Mouse (Mus musculus) limb, embryonic 11.5 days (tissue): ENCODE measurements at regions not wholly inside any gene's neighbourhood (a gene's known extent, or its start where the extent isn't known, plus 50 kb on each side); places are given as distances from the start of the nearest gene placed in this dataset.

Experiments used
- ATAC-seq: fragments of 200-750 bp; cut with Nextera tagmentation; 2 replicates; pipeline ENCODE4 v1.8.0; 2017; ENCODE audit warnings: low read depth; ENCODE audit not compliant: insufficient number of reproducible peaks, low FRiP score, low TSS enrichment
- DNase-seq: peaks from one replicate; pipeline ENCODE4 v3.0.0-alpha.2; 2015; ENCODE audit warnings: low spot score
- H3K27ac ChIP-seq: fragments of 300-500 bp; sonication (generic); replicated peaks from 2 replicates; pipeline ENCODE4 v1.5.1; 2014; ENCODE audit warnings: low read depth, mild to moderate bottlenecking, low read length
- H3K27me3 ChIP-seq: fragments of 300-500 bp; sonication (generic); 2 replicates; pipeline ENCODE4 v1.6.1; 2014; ENCODE audit warnings: mild to moderate bottlenecking, low read length, mixed read lengths; ENCODE audit not compliant: control insufficient read depth, insufficient read depth
- H3K36me3 ChIP-seq: fragments of 300-500 bp; sonication (generic); 2 replicates; pipeline ENCODE4 v1.6.1; 2014; ENCODE audit warnings: mild to moderate bottlenecking, low read length, moderate library complexity, mixed read lengths; ENCODE audit not compliant: control insufficient read depth, insufficient read depth
- H3K4me1 ChIP-seq: fragments of 300-500 bp; sonication (generic); 2 replicates; pipeline ENCODE4 v1.6.1; 2014; ENCODE audit warnings: low read length, mixed read lengths; ENCODE audit not compliant: control insufficient read depth, insufficient read depth
- H3K4me2 ChIP-seq: fragments of 300-500 bp; sonication (generic); 2 replicates; pipeline ENCODE4 v1.6.1; 2014; ENCODE audit warnings: low read depth, mild to moderate bottlenecking, moderate library complexity; ENCODE audit not compliant: severe bottlenecking
- H3K4me3 ChIP-seq: fragments of 300-500 bp; sonication (generic); 2 replicates; pipeline ENCODE4 v1.5.1; 2014; ENCODE audit warnings: low read depth, low read length
- H3K9ac ChIP-seq: fragments of 300-500 bp; sonication (generic); 2 replicates; pipeline ENCODE4 v1.6.1; 2014; ENCODE audit warnings: mild to moderate bottlenecking, low read length
- H3K9me3 ChIP-seq: fragments of 300-500 bp; sonication (generic); 2 replicates; pipeline ENCODE4 v1.6.1; 2016; ENCODE audit warnings: low read length; ENCODE audit not compliant: control insufficient read depth
- WGBS: fragments of 180-500 bp; shearing (Covaris S2); extraction: QIAGEN DNeasy Blood & Tissue Kit; methylation state at CpG from one replicate; pipeline ENCODE4 v1.1.7; 2014; 5-methylcytosine and 5-hydroxymethylcytosine counted together

DNA sequence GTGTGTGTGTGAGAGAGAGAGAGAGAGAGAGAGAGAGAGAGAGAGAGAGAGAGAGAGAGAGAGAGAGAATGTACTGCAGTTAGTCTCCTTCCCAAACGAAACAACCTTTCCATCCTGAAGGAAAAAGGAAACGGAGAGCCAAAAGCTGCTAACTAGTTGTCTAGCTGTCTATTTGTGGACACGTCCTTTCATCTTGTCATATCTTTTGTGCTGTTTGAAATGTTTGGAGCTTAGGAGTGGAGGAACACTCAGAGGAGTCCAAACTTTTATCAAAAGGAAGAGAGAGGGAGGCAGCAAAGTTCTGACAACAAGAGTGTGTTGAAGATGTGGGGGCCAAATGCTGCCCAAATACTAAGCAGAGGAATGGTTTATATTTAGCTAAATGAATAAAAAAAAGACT lies 246.6 kb downstream of the Tmem38b start:
- no peak overlapping the region for H3K9ac ChIP-seq
- 66% methylated on average over 3 of the region's 3 CpGs for WGBS
- no peak overlapping the region for H3K27ac ChIP-seq
- ATAC-seq, result no peak
- no peaks in the 10 kb centered on the region for H3K36me3 ChIP-seq
- no peak overlapping the region for H3K4me3 ChIP-seq
- H3K9me3 ChIP-seq, result no peaks in the 10 kb centered on the region
- DNase-seq, result no peak
- no peaks in the 10 kb centered on the region for H3K27me3 ChIP-seq
- no peaks in the 10 kb centered on the region for H3K4me1 ChIP-seq
- H3K4me2 ChIP-seq, result no peak overlapping the region

DNA sequence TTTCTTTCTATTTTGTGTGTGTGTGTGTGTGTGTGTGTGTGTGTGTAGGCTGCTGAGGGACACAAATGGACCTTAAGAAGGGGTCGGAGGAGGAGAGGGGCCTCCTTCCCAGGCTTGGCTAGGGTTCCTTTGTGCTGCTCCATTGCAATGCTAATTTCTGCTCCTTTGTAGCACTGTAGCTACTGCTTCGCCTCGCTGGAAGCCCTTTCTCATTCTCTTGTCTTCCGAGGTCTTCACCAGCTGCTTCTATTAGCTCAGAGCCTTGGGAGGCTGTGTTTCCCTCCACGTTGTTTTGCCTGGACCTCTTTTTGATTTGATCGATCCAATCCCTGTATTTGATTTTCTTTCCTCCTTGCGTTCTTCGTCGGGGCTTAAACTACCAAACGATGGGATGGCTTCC lies 247.1 kb downstream of the Tmem38b start:
- H3K27me3 ChIP-seq, result no peaks in the 10 kb centered on the region
- DNase-seq (no peak), ATAC-seq (no peak)
- no peak overlapping the region for H3K4me3 ChIP-seq
- no peak overlapping the region for H3K4me2 ChIP-seq
- no peak overlapping the region for H3K9ac ChIP-seq
- WGBS, result 30% methylated on average over 10 of the region's 10 CpGs
- no peaks in the 10 kb centered on the region for H3K4me1 ChIP-seq
- H3K27ac ChIP-seq, result no peak overlapping the region
- no peaks in the 10 kb centered on the region for H3K36me3 ChIP-seq
- no peaks in the 10 kb centered on the region for H3K9me3 ChIP-seq

DNA sequence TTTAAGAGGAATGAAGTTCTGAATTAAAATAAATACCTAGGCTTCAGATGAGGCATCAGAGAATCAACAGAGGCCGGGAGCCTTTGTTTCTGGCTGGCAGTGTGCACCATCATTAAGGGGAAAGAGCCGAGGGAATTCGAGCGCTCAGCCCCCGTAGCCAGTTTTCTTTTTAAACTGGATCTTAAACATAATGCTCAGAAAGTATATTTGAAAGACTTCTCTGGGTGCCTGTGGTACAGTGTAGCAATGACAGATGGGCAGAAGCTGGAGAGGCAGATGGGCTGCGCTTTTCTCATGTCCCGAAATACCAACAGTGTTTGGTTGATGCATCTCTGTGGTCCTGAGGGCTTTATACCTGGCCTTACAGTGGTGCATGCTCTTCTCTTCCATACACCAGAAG lies 247.6 kb downstream of the Tmem38b start:
- Histone ChIP-seq H3K27me3 (no peaks in the 10 kb centered on the region), H3K9me3 (no peaks in the 10 kb centered on the region), H3K36me3 (no peaks in the 10 kb centered on the region), H3K4me3 (no peak overlapping the region), H3K4me1 (no peaks in the 10 kb centered on the region), H3K9ac (no peak overlapping the region), H3K27ac (no peak overlapping the region), H3K4me2 (no peak overlapping the region)
- no peak for ATAC-seq
- 78% methylated on average over 7 of the region's 7 CpGs for WGBS
- DNase-seq, result no peak

DNA sequence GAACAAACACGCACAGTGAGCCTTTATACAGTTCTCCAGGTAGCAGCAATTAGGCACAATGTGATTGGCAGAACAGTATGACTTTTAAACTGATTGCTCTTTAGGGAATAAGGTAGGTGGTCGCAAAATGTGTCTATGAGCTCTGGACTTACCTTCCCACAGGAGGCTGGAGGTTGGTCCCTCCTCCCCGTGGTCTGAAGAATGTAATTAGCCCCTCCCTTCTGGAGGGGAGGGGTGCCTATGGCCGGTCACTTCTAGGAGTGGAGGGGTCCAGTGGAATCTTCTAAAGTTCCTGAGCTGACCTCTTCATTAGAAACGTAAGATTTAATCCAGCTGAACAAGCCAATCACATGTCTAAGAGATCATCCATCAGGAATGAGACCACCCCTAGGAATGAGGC lies 248.4 kb downstream of the Tmem38b start:
- H3K27ac ChIP-seq, result no peak overlapping the region
- no peak overlapping the region for H3K9ac ChIP-seq
- DNase-seq, result no peak
- H3K36me3 ChIP-seq, result no peaks in the 10 kb centered on the region
- H3K9me3 ChIP-seq, result no peaks in the 10 kb centered on the region
- WGBS, result 65% methylated on average over 5 of the region's 5 CpGs
- no peak overlapping the region for H3K4me3 ChIP-seq
- no peaks in the 10 kb centered on the region for H3K4me1 ChIP-seq
- no peaks in the 10 kb centered on the region for H3K27me3 ChIP-seq
- no peak for ATAC-seq
- H3K4me2 ChIP-seq, result no peak overlapping the region

DNA sequence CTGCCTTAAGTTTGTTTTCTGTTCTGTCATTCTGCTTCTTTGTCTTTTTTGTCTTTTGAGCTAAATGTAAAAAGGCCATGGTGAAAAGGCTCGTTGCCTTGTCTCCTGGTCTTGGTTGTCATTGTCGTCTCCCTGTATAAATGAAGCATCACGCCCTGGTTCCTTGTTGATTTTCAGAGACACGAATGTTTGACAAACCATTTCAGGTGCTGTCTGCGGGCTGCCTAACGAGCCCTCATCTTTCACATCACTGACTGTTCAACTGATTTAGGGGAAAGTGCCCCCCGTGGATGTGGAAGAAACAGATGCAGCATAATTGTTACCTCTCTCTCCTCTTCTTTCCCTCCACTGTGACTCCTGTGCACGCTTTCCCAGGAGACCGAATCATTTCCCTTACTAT lies 254.7 kb downstream of the Tmem38b start:
- H3K36me3 ChIP-seq, result no peaks in the 10 kb centered on the region
- no peak overlapping the region for H3K27ac ChIP-seq
- WGBS, result 68% methylated on average over 9 of the region's 9 CpGs
- DNase-seq, result no peak
- no peak for ATAC-seq
- no peak overlapping the region for H3K4me2 ChIP-seq
- H3K4me1 ChIP-seq, result no peaks in the 10 kb centered on the region
- H3K4me3 ChIP-seq, result no peak overlapping the region
- no peaks in the 10 kb centered on the region for H3K27me3 ChIP-seq
- no peak overlapping the region for H3K9ac ChIP-seq
- H3K9me3 ChIP-seq, result no peaks in the 10 kb centered on the region

DNA sequence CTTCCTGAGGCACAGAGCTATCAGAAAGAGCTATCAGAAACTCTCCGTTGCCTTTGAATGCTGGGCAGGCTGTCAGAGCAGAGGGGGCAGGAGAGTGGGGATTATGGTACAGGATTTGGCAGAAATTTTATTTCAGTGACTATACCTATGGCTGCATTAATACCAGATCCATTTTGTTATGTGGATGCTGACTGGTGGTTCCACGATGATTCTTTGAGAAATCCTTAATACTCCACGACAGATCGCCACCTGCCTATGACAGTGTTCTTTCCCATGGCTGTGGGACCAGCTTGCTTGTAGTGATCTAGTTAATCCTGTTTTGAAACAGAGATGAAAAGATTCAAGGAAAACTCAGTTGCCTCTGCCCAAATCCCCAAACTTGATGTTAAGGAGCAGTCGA lies 255.6 kb downstream of the Tmem38b start:
- Histone ChIP-seq H3K9ac (no peak overlapping the region), H3K36me3 (no peaks in the 10 kb centered on the region), H3K4me1 (no peaks in the 10 kb centered on the region), H3K4me2 (no peak overlapping the region), H3K27me3 (no peaks in the 10 kb centered on the region), H3K4me3 (no peak overlapping the region), H3K9me3 (no peaks in the 10 kb centered on the region), H3K27ac (no peak overlapping the region)
- no peak for DNase-seq
- no peak for ATAC-seq
- WGBS, result 91% methylated on average over 5 of the region's 5 CpGs

DNA sequence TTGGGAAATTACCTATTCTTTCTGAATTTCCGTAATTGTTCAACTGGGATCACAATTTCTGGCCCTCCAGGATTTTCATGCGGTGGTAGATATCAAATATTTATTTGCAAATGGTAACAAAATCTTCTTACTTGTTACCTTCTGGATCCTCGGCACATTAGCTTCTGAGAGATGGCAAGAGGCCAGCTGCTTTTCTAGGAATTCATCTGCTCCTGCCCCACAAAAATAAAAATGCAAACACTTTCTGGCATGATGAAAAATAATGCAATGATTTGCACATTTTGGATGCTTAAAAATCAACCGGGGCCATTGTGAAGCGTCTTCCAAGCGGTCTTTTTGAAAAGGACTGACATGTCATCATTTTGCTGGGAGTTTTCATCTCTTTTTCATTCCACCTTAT lies 258.9 kb downstream of the Tmem38b start:
- DNase-seq (no peak), ATAC-seq (no peak)
- no peaks in the 10 kb centered on the region for H3K4me1 ChIP-seq
- H3K9ac ChIP-seq, result no peak overlapping the region
- no peak overlapping the region for H3K4me2 ChIP-seq
- WGBS, result 95% methylated on average over 6 of the region's 6 CpGs
- H3K27ac ChIP-seq, result no peak overlapping the region
- no peaks in the 10 kb centered on the region for H3K36me3 ChIP-seq
- no peaks in the 10 kb centered on the region for H3K9me3 ChIP-seq
- H3K27me3 ChIP-seq, result no peaks in the 10 kb centered on the region
- no peak overlapping the region for H3K4me3 ChIP-seq

DNA sequence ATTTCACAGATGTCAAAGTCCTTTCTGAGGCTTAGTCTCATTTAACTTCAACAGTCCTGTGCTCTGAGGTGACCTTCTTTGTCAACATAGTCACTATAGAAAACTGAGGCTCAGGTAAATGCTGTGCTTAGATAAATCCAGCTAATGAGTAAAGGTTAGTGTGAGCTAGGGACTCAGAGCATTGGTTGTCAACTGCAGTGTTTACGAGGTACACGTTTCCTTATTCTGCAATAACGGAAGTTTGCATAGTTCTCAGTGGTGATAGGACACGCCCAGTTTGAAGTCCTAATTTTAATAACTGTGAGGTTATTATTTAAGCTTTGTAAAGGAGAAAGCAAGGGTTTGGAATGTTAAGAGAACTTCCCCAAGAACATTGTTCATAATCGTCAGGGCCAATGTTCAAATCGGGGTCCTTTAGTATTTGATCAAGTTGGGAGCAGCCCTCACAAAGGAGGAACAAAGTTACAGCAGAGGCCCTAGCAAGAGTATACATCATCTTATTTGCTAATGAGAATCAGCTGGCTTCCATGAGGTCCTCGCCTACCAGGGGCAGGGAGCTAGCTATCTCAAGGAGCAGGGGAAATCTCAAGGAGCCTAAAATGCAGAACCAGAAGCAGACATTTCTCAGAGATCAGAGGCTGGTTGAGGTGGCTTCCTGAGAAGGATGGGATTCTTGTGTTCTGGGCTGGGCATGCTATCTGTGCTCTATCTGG lies 268.6 kb downstream of the Tmem38b start:
- Histone ChIP-seq H3K9ac (no peak overlapping the region), H3K27ac (no peak overlapping the region), H3K27me3 (no peaks in the 10 kb centered on the region), H3K4me1 (peaks cover 7% of the 10 kb centered on the region), H3K9me3 (no peaks in the 10 kb centered on the region), H3K4me3 (no peak overlapping the region), H3K4me2 (no peak overlapping the region), H3K36me3 (no peaks in the 10 kb centered on the region)
- ATAC-seq (no peak), DNase-seq (no peak)
- 70% methylated on average over 7 of the region's 7 CpGs for WGBS
